Mouse (Mus musculus) gastrocnemius, adult 18-20 months (tissue): ENCODE measurements around the gene Stk26. TPM values are rescaled to one million over a fixed set of nuclear protein-coding genes. Genes with fewer than 3 reads are reported as not detected.

Experiments used
- DNase-seq: peaks from one replicate; pipeline ENCODE4 v3.0.0; 2021; ENCODE audit warnings: low spot score
- long read RNA-seq, 2 experiments: library from polyadenylated mRNA; stranded (forward); transcript quantifications; one replicate each; pipeline ENCODE4 v2.0.0; 2021
- total RNA-seq, 2 experiments: library from RNA; stranded (reverse); gene quantifications; 2 replicates each; pipeline ENCODE4 v1.2.3; 2021

Stk26 gene
- 1 to 10 TPM; 2.7 to 3.9 TPM for total RNA-seq
- long read RNA-seq, experiment 1, transcript Stk26-201 (12 exons, 3,639 nt) = major isoform, 5 of 7 reads
- long read RNA-seq, experiment 1, partial matches to known transcripts = 2 of 7 reads
- long read RNA-seq, experiment 1, other reads (novel, unspliced or antisense) = 0 of 7 reads
- long read RNA-seq, experiment 2, partial matches to known transcripts = 0 of 1 reads
- long read RNA-seq, experiment 2, other reads (novel, unspliced or antisense) = 0 of 1 reads

- DNase-seq = peak; percentile 47
These were observed at the start of gene Stk26 for GRCm38 (mm10) chrX:50840847-50841560. TSS of gene Stk26 (plus strand) at chrX:50841047.

- no peak for DNase-seq
These were observed 47.7 kb upstream of the Stk26 start for GRCm38 (mm10) chrX:50793005-50793680.

- DNase-seq = no peak
These were observed 43.0 kb upstream of the Stk26 start for GRCm38 (mm10) chrX:50797798-50798197.

GRCm38 (mm10) chrX:50798571-50798970, 42.3 kb upstream of the Stk26 start:
- no peak for DNase-seq

GRCm38 (mm10) chrX:50799656-50800188, 41.1 kb upstream of the Stk26 start:
- no peak for DNase-seq

GRCm38 (mm10) chrX:50805654-50806053, 35.2 kb upstream of the Stk26 start:
- no peak for DNase-seq

GRCm38 (mm10) chrX:50823856-50824255, 17.0 kb upstream of the Stk26 start:
- DNase-seq = no peak

- DNase-seq = no peak
These were observed 5.3 kb upstream of the Stk26 start for GRCm38 (mm10) chrX:50835592-50835991.

- DNase-seq = no peak
These were observed 4.7 kb upstream of the Stk26 start for GRCm38 (mm10) chrX:50836029-50836691.

GRCm38 (mm10) chrX:50841587-50841986, 740 bp downstream of the Stk26 start:
- no peak for DNase-seq

GRCm38 (mm10) chrX:50842046-50842445, 1.2 kb downstream of the Stk26 start:
- DNase-seq = no peak

- DNase-seq = no peak
These were observed 9.8 kb downstream of the Stk26 start for GRCm38 (mm10) chrX:50850428-50851184.

GRCm38 (mm10) chrX:50863771-50864170, 22.9 kb downstream of the Stk26 start:
- no peak for DNase-seq

GRCm38 (mm10) chrX:50864734-50865133, 23.9 kb downstream of the Stk26 start:
- DNase-seq = no peak

- DNase-seq = no peak
These were observed 33.6 kb downstream of the Stk26 start for GRCm38 (mm10) chrX:50874246-50875002.

GRCm38 (mm10) chrX:50887999-50888398, 47.2 kb downstream of the Stk26 start:
- no peak for DNase-seq

GRCm38 (mm10) chrX:50903497-50903896, 62.6 kb downstream of the Stk26 start:
- no peak for DNase-seq

- DNase-seq = no peak
These were observed 69.1 kb downstream of the Stk26 start for GRCm38 (mm10) chrX:50909915-50910314.

- no peak for DNase-seq
These were observed 76.5 kb downstream of the Stk26 start for GRCm38 (mm10) chrX:50917389-50917788.

GRCm38 (mm10) chrX:50918754-50919153, 77.9 kb downstream of the Stk26 start:
- no peak for DNase-seq
